Mouse (Mus musculus) hindbrain, postnatal 0 days (tissue): ENCODE data around the gene Gstm5. TPM values are rescaled to one million over a fixed set of nuclear protein-coding genes. Genes with fewer than 3 reads are reported as not detected.
A peak's percentile ranks its signal among the peaks of the same experiment; 100 is the strongest.

Source experiments
- ATAC-seq: fragments of 200-750 bp; cut with Nextera tagmentation; 2 replicates; pipeline ENCODE4 v1.8.0; 2017; ENCODE audit warnings: mild to moderate bottlenecking, moderate TSS enrichment, moderate library complexity
- DNase-seq: peaks from one replicate; pipeline ENCODE4 v3.0.0-alpha.2; 2015; ENCODE audit warnings: low spot score
- H3K27ac ChIP-seq: fragments of 300-500 bp; sonication (generic); 2 replicates; pipeline ENCODE4 v1.5.1; 2014; ENCODE audit warnings: mild to moderate bottlenecking
- H3K27me3 ChIP-seq: fragments of 300-500 bp; sonication (generic); 2 replicates; pipeline ENCODE4 v1.6.1; 2014; ENCODE audit warnings: low read length, mixed read lengths; ENCODE audit not compliant: insufficient read depth
- H3K36me3 ChIP-seq: fragments of 300-500 bp; sonication (generic); 2 replicates; pipeline ENCODE4 v1.6.1; 2014; ENCODE audit warnings: low read length, mixed read lengths; ENCODE audit not compliant: insufficient read depth
- H3K4me1 ChIP-seq: fragments of 300-500 bp; sonication (generic); 2 replicates; pipeline ENCODE4 v1.6.1; 2014; ENCODE audit warnings: antibody characterized with exemption, low read length, mixed read lengths; ENCODE audit not compliant: insufficient read depth
- H3K4me2 ChIP-seq: fragments of 300-500 bp; sonication (generic); 2 replicates; pipeline ENCODE4 v1.6.1; 2014; ENCODE audit warnings: low read depth, mild to moderate bottlenecking, low read length, moderate library complexity, mixed read lengths
- H3K4me3 ChIP-seq: fragments of 300-500 bp; sonication (generic); 2 replicates; pipeline ENCODE4 v1.5.1; 2014; ENCODE audit warnings: low read length
- H3K9ac ChIP-seq: fragments of 300-500 bp; sonication (generic); replicated peaks from 2 replicates; pipeline ENCODE4 v1.6.1; 2014; ENCODE audit warnings: mild to moderate bottlenecking, low read length, moderate library complexity, mixed read lengths
- H3K9me3 ChIP-seq: fragments of 300-500 bp; sonication (generic); 2 replicates; pipeline ENCODE4 v1.6.1; 2016; ENCODE audit warnings: low read length, mixed read lengths
- CTCF ChIP-seq: IDR thresholded peaks from 2 replicates; pipeline ENCODE4 v1.5.1; 2016; ENCODE audit warnings: antibody characterized with exemption, control low read depth, low read depth
- WGBS: fragments of 180-500 bp; shearing (Covaris S2); extraction: QIAGEN DNeasy Blood & Tissue Kit; methylation state at CpG from one replicate; pipeline ENCODE4 v1.1.7; 2014; 5-methylcytosine and 5-hydroxymethylcytosine counted together
- polyA plus RNA-seq: library from polyadenylated mRNA; unstranded; fragments of >200 nt; fragmentation: Nextera tagmentation; extraction: Ambion mirVana; gene quantifications from 2 replicates; pipeline ENCODE4 v1.2.1, GENCODE M21; 2015
- total RNA-seq: library from RNA; depleted of rRNA; stranded (reverse); fragments of >200 nt; gene quantifications from 2 replicates; pipeline ENCODE4 v1.2.3, GENCODE M21; 2014

The Gstm5 gene
- total and polyA plus RNA-seq, 2 experiments from 2014 or later, result 164 to 383 TPM

DNA sequence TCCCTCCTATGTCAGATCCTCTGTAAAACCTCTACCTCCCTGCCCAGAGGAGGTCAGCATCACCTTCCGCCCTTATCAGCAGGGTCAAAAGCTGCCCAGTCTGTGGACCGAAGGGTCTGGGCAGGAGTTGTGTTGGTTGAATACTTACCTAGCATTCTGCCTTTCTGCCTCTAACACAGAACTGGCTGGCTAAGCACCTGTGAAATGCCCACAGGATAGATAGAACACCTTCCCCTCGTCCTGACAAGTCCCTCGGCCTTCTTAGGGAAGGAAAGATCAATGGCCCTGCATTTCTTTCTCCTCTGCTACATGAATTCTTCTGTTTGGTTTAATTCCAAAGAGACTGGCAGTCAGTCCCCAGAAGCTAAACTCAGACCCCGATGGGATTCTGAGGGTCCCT, 32.1 kb upstream of the Gstm5 start:
- Histone ChIP-seq H3K9me3 (no peaks in the 10 kb centered on the region), H3K27me3 (no peaks in the 10 kb centered on the region), H3K36me3 (no peaks in the 10 kb centered on the region), H3K4me2 (no peak overlapping the region), H3K9ac (no peak overlapping the region), H3K4me3 (no peak overlapping the region), H3K4me1 (no peaks in the 10 kb centered on the region), H3K27ac (no peak overlapping the region)
- no peak for TF ChIP-seq CTCF
- 86% methylated on average over 5 of the region's 5 CpGs for WGBS
- ATAC-seq, result no peak
- DNase-seq, result no peak

DNA sequence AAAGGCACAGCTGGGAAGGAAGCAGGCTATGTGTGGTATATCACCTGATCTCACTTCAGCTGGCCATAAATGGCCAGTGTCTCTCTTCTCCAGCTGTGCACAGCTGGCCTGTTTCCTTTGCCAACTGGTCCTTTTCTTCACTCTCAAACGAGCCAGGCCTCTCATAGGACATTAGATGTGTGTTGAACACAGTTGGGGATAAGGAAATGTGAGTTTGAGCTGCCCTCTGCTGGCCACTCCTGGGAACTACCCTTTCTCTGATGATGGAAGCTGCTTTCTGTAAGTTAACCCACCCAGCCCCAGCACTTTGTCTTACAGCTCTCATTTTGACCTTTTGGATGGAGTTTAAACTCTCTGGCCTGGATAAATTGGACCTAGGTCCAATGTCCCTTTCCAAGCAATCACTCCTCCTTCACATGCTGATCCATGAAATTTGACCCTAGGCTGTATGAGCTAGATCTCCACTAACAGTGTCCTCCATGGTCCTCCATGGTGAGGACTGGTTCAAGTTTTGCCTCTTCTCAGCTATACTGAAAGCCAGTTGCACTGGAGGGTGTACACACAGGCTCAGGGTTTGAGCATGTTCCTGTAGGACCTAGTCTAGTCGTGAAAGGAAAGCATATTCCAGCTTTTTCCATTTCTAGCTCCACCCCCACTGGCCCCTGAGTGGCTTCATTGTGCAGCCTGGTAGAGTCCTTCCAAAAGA, 31.6 kb upstream of the Gstm5 start:
- DNase-seq (peak; percentile 92), ATAC-seq (peak; percentile 81)
- WGBS, result 12% methylated on average over 2 of the region's 2 CpGs
- peak; percentile 97 for TF ChIP-seq CTCF
- no peak overlapping the region for H3K4me2 ChIP-seq
- H3K27ac ChIP-seq, result no peak overlapping the region
- H3K4me3 ChIP-seq, result no peak overlapping the region
- H3K9me3 ChIP-seq, result no peaks in the 10 kb centered on the region
- no peaks in the 10 kb centered on the region for H3K36me3 ChIP-seq
- H3K9ac ChIP-seq, result no peak overlapping the region
- H3K4me1 ChIP-seq, result peaks cover 6% of the 10 kb centered on the region; the same call in 1 of the 2 replicates
- H3K27me3 ChIP-seq, result no peaks in the 10 kb centered on the region

DNA sequence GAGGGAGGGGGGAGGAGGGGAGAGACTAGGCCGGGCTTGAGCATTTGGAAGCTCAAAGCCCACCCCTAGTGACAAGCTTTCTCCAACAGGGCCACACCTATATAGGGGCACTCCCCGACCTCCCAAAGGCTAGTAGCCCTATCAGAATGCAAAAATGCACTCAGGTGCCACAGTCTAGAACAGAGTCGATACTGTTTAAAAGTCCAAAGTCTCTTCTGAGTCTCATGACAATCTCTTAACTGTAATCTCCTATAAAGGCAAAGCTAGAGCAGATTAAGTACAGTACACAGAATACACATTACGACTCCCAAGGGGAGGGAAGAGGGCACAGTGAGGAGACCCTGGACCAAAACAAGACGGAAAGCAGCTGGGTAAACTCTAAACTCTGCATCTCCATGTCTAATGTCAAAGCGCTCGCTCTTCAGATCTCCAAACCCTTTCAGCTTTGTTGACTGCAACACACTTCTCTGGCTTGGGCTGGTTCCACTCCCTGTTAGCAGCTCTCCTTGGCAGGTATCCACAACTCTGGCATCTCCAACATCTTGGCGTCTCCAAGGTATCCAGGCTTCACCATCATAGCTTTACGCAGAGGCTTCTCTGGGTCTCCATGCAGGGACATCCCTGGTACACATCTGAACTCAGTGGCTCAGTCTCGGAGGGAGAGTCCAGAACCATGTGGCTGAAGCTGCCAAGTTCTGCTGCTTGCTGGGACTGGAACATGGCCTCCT, 30.1 kb upstream of the Gstm5 start:
- no peak for TF ChIP-seq CTCF
- Histone ChIP-seq H3K36me3 (no peaks in the 10 kb centered on the region), H3K27ac (no peak overlapping the region), H3K4me1 (peaks cover 8% of the 10 kb centered on the region; the same call in 1 of the 2 replicates), H3K9ac (no peak overlapping the region), H3K4me2 (no peak overlapping the region), H3K9me3 (no peaks in the 10 kb centered on the region), H3K4me3 (no peak overlapping the region), H3K27me3 (no peaks in the 10 kb centered on the region)
- DNase-seq (no peak), ATAC-seq (no peak)
- 70% methylated on average over 10 of the region's 10 CpGs for WGBS

DNA sequence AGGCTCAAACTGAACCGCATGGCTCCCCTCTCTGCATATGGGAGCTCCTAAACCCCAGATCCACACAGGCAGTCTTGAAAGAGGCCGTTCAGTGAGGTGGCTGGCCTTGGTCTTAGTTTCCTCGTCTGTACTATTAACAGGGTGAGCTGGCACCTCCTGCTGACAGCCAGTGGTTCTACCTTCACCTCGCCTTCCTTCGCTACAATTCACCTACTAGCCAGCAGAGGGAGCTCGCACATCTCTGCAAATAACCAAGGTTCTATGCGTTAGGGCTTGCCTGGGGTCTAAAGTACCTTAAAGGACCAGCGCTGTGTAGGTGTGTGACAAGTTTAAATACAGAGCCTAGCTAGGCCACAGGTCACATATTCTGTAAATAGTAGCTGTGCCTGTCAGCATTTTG, 28.5 kb upstream of the Gstm5 start:
- Histone ChIP-seq H3K4me3 (no peak overlapping the region), H3K9ac (no peak overlapping the region), H3K27ac (no peak overlapping the region), H3K4me1 (peaks cover 8% of the 10 kb centered on the region; the same call in 1 of the 2 replicates), H3K4me2 (no peak overlapping the region), H3K27me3 (no peaks in the 10 kb centered on the region), H3K36me3 (no peaks in the 10 kb centered on the region), H3K9me3 (no peaks in the 10 kb centered on the region)
- peak; percentile 72 for ATAC-seq
- DNase-seq, result peak; percentile 93
- TF ChIP-seq CTCF, result peak; percentile 100
- 6% methylated on average over 8 of the region's 8 CpGs for WGBS

DNA sequence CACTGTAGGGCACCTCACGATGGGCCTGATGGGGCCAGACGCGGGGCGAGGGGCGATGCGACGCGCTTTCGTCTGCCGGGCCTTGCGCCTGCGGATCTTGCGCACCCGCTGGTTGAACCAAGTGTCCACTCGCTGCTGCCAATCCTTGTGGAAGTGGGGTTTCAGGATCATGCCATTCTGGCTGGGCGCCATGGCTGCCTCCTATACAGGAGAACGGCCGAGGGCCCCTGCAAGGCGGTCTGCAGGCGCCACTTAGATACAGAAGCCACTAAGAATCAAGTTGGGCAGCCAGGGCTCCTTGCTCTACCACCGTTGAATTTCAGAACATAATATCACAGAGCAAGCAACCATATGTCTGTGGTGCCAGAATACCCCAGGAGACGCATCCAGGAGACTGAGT, 27.2 kb upstream of the Gstm5 start:
- Histone ChIP-seq H3K9ac (no peak overlapping the region), H3K4me3 (no peak overlapping the region), H3K4me2 (no peak overlapping the region), H3K4me1 (peaks cover 8% of the 10 kb centered on the region; the same call in 1 of the 2 replicates), H3K36me3 (no peaks in the 10 kb centered on the region), H3K27me3 (no peaks in the 10 kb centered on the region), H3K9me3 (no peaks in the 10 kb centered on the region), H3K27ac (0 out of 2 replicates have a peak overlapping the region, but pooled peaks have one; percentile 29)
- DNase-seq, result no peak
- 88% methylated on average over 22 of the region's 22 CpGs for WGBS
- ATAC-seq, result no peak
- TF ChIP-seq CTCF, result no peak

DNA sequence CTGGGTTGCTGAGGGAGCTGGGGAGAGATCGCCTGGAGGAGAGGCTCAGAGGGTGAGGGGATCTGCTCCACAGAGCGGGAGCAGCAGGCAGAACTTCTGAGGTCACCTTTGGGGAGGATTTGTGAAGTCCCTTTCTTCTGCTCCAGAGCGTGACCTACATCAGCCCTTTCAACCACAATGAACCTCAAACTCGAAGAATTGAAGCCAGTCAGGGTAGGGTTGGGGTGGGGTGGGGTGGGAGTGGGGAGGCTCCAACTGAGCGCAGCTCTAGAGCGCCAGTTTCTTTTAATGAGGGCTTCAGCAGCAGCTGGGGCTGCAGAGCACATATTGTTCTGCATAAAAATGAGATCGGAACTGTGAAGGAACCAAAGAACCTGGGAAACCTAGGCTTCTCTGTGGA, 26.5 kb upstream of the Gstm5 start:
- peak; percentile 39 for DNase-seq
- Histone ChIP-seq H3K4me1 (peaks cover 8% of the 10 kb centered on the region; the same call in 1 of the 2 replicates), H3K9ac (no peak overlapping the region), H3K9me3 (no peaks in the 10 kb centered on the region), H3K36me3 (no peaks in the 10 kb centered on the region), H3K27ac (0 out of 2 replicates have a peak overlapping the region, but pooled peaks have one; percentile 29), H3K4me3 (no peak overlapping the region), H3K4me2 (no peak overlapping the region), H3K27me3 (no peaks in the 10 kb centered on the region)
- TF ChIP-seq CTCF, result no peak
- peak; percentile 60 for ATAC-seq
- WGBS, result 7% methylated on average over 7 of the region's 7 CpGs
